Mouse (Mus musculus): ENCODE results near the gene Mapk7. TPM values are rescaled to one million over a fixed set of nuclear protein-coding genes. Genes with fewer than 3 reads are reported as not detected.
A peak's percentile ranks its signal among the peaks of the same experiment; 100 is the strongest.

Gene Mapk7
- total RNA-seq (2012; rRNA removed) (12.2 and 12.7 TPM in 2 replicates), total RNA-seq (2014; rRNA removed) (5.1 and 6.3 TPM in 2 replicates), polyA plus RNA-seq (2012; ENCODE audit: insufficient read length, low read depth) (18.8 and 21.6 TPM in 2 replicates)

GRCm38 (mm10) chr11:61494129-61494997 lies at the start of gene Mapk7:
TSS of gene Mapk7 (minus strand) at chr11:61494406.
- peaks cover 10 to 29% of the 10 kb centered on the region in 2 experiments for H3K4me1 ChIP-seq (ENCODE audit: control insufficient read depth in 1 of 2, insufficient read depth in 2 of 2)
- peak within 1 kb of the TSS; percentile 9; the same call in 1 of the 2 replicates for H3K27ac ChIP-seq (ENCODE audit: insufficient read depth, low read depth)
- peaks cover 31 to 35% of the 10 kb centered on the region in 2 experiments for H3K36me3 ChIP-seq (replicated peaks in 1 of 2; ENCODE audit: control insufficient read depth in 1 of 2, insufficient read depth in 1 of 2, low read length in 1 of 2)
- peaks cover 4% of the 10 kb centered on the region for H3K9me3 ChIP-seq (replicated peaks; ENCODE audit: low read length)
- no peak for TF ChIP-seq ZC3H11A (IDR thresholded peaks at IDR 0.05; ENCODE audit: low read depth, low read length)
- TF ChIP-seq SIN3A (IDR thresholded peaks at IDR 0.05; ENCODE audit: low read length), result peak; percentile 86
- no peak for TF ChIP-seq USF2 (conservative IDR thresholded peaks at IDR 0.05; ENCODE audit: low read depth, low read length)
- peak; percentile 82 for TF ChIP-seq ELF1 (IDR thresholded peaks at IDR 0.05; ENCODE audit: low read depth, low read length)
- no peak for TF ChIP-seq UBTF (IDR thresholded peaks at IDR 0.05; ENCODE audit: low read depth, low read length)
- peak; percentile 72 for TF ChIP-seq MAX (IDR thresholded peaks at IDR 0.05; ENCODE audit: low read length)
- peak; percentile 65 for TF ChIP-seq POLR2A (IDR thresholded peaks at IDR 0.05; ENCODE audit: low read depth, low read length)
- no peak for TF ChIP-seq ZKSCAN1 (IDR thresholded peaks at IDR 0.05; ENCODE audit: borderline replicate concordance, low read depth, low read length)
- TF ChIP-seq MXI1 (IDR thresholded peaks at IDR 0.05; ENCODE audit: low read depth, low read length), result peak; percentile 87
- TF ChIP-seq CHD2 (IDR thresholded peaks at IDR 0.05; ENCODE audit: low read length), result peak; percentile 92
- peak; percentile 93 for TF ChIP-seq NRF1 (IDR thresholded peaks at IDR 0.05; ENCODE audit: low read depth, low read length)
- TF ChIP-seq ETS1 (conservative IDR thresholded peaks at IDR 0.05; ENCODE audit: low read depth, low read length), result no peak
- peak; percentile 97 for TF ChIP-seq MAZ (IDR thresholded peaks at IDR 0.05; ENCODE audit: low read depth, low read length)
- TF ChIP-seq CTCF (conservative IDR thresholded peaks at IDR 0.05 in 1 of 2, IDR thresholded peaks at IDR 0.05 in 1 of 2; ENCODE audit: low read depth in 2 of 2, low read length in 2 of 2), result no peak
- TF ChIP-seq GABPA (IDR thresholded peaks at IDR 0.05; ENCODE audit: insufficient replicate concordance, low read depth, low read length), result no peak
- TF ChIP-seq TBP (conservative IDR thresholded peaks at IDR 0.05; ENCODE audit: low read depth, low read length), result 0 out of 2 replicates have a peak, but pooled peaks have one; percentile 27
- no peak for TF ChIP-seq CHD1 (IDR thresholded peaks at IDR 0.05; ENCODE audit: low read depth, low read length)
- TF ChIP-seq E2F4 (IDR thresholded peaks at IDR 0.05; ENCODE audit: insufficient replicate concordance, low read depth, low read length), result peak; percentile 96
- TF ChIP-seq ZNF384 (IDR thresholded peaks at IDR 0.05; ENCODE audit: low read depth, low read length), result no peak
- TF ChIP-seq JUN (IDR thresholded peaks at IDR 0.05; ENCODE audit: insufficient read depth, low read depth, low read length), result no peak
- no peak for TF ChIP-seq ZMIZ1 (IDR thresholded peaks at IDR 0.05; ENCODE audit: low read depth, low read length)
- TF ChIP-seq SMC3 (IDR thresholded peaks at IDR 0.05; ENCODE audit: low read depth, low read length), result no peak
- 0 out of 2 replicates have a peak, but pooled peaks have one; percentile 6 for TF ChIP-seq MEF2A (IDR thresholded peaks at IDR 0.05; ENCODE audit: borderline replicate concordance, low read depth, low read length)
- TF ChIP-seq KAT2A (IDR thresholded peaks at IDR 0.05; ENCODE audit: insufficient replicate concordance, low read length), result no peak
- TF ChIP-seq BHLHE40 (IDR thresholded peaks at IDR 0.05; ENCODE audit: low read depth, low read length), result peak; percentile 61
- peak; percentile 62 for TF ChIP-seq NELFE (IDR thresholded peaks at IDR 0.05; ENCODE audit: low read depth, low read length)
- no peak for TF ChIP-seq RCOR1 (conservative IDR thresholded peaks at IDR 0.05; ENCODE audit: low read depth, low read length)
- TF ChIP-seq IRF4 (IDR thresholded peaks at IDR 0.05; ENCODE audit: low read depth, low read length), result peak; percentile 43; the same call in 1 of the 2 replicates
- TF ChIP-seq TCF12 (IDR thresholded peaks at IDR 0.05; ENCODE audit: low read depth, low read length), result peak; percentile 48; the same call in 1 of the 2 replicates
- TF ChIP-seq HCFC1 (IDR thresholded peaks at IDR 0.05; ENCODE audit: low read depth, low read length), result peak; percentile 61; the same call in 1 of the 2 replicates
- TF ChIP-seq EP300 (IDR thresholded peaks at IDR 0.05; ENCODE audit: low read length), result no peak
- peak; percentile 84; the same call in 1 of the 2 replicates for TF ChIP-seq MYC (IDR thresholded peaks at IDR 0.05; ENCODE audit: low read depth, low read length)
- TF ChIP-seq MAFK (IDR thresholded peaks at IDR 0.05; ENCODE audit: insufficient replicate concordance, low read length), result no peak
- H3K4me3 ChIP-seq (replicated peaks in 1 of 3; ENCODE audit: low read depth in 2 of 3, low read length in 2 of 3, poor library complexity in 1 of 3), result peak within 1 kb of the TSS; percentile 73 to 92 (median 87)
- in situ Hi-C loops (cut with MboI; ENCODE audit: low pct_ligation_motif_present, low pct_unique_long_range_greater_than_20kb, low sequenced_read_pairs), result loop anchor here (5.0 kb wide), 1 partner anchor 47 kb away; no protein-coding TSS in a partner anchor
- peak; percentile 99 for DNase-seq (ENCODE audit: extremely low read depth)
- H3K9ac ChIP-seq (ENCODE audit: insufficient read depth, low read depth), result peak within 1 kb of the TSS; percentile 89
- H3K27me3 ChIP-seq (replicated peaks), result no peaks in the 10 kb centered on the region
- dilution Hi-C loops (cut with MboI; ENCODE audit: extremely low pct_ligation_motif_present, extremely low pct_unique_long_range_greater_than_20kb, low sequenced_read_pairs), result no loop called here
- H3K4me2 ChIP-seq (ENCODE audit: insufficient read depth, low read depth, poor library complexity, severe bottlenecking), result peak within 1 kb of the TSS; percentile 81
- H3K79me2 ChIP-seq (replicated peaks; ENCODE audit: control insufficient read depth, extremely low read depth, insufficient read depth, poor library complexity, severe bottlenecking), result 0 out of 2 replicates have a peak, but pooled peaks cover 2% of the 10 kb centered on the region
